Mouse (Mus musculus): Measurements from ENCODE around the gene Dync1h1. TPM values are rescaled to one million over a fixed set of nuclear protein-coding genes. Genes with fewer than 3 reads are reported as not detected.
A peak's percentile ranks its signal among the peaks of the same experiment; 100 is the strongest.

Gene Dync1h1
- total and polyA plus RNA-seq, 3 experiments: 24.9 to 114 (median 80.1) TPM

DNA sequence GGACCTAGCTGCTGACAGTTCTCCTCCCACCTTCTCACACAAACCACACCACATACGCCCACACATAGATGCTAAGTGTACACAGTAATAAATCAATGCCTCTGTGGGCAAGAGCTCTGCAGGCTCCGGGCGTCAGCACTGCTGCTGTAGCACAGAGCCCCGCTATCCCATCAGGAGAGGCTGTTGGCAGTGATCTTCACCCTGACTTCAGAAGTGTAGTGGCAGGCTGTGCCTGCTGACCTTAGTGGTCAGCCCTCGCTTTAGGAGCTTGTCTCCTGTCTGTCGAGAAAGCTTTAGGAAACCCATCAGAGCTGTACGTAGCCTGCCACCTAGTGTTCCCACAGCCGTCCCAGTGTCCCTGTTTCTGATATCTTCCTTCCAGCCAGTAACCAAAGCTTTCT, 49.0 kb downstream of the Dync1h1 start:
- no peak overlapping the region for H3K9ac ChIP-seq (ENCODE audit: insufficient read depth, low read depth)
- no peak overlapping the region for H3K27ac ChIP-seq (ENCODE audit: insufficient read depth, low read depth)
- DNase-seq (ENCODE audit: extremely low read depth): no peak
- peaks cover 84 to 92% of the 10 kb centered on the region in 2 experiments for H3K36me3 ChIP-seq (replicated peaks in 1 of 2; ENCODE audit: control insufficient read depth in 1 of 2, insufficient read depth in 1 of 2, low read length in 1 of 2)
- H3K4me2 ChIP-seq (ENCODE audit: insufficient read depth, low read depth, poor library complexity, severe bottlenecking): no peak overlapping the region
- no peaks in the 10 kb centered on the region for H3K79me2 ChIP-seq (replicated peaks; ENCODE audit: control insufficient read depth, extremely low read depth, insufficient read depth, poor library complexity, severe bottlenecking)
- no peaks in the 10 kb centered on the region for H3K9me3 ChIP-seq (replicated peaks; ENCODE audit: low read length)
- dilution Hi-C loops (cut with MboI; ENCODE audit: extremely low pct_ligation_motif_present, extremely low pct_unique_long_range_greater_than_20kb, low sequenced_read_pairs) (no loop called here), in situ Hi-C loops (cut with MboI; ENCODE audit: low pct_ligation_motif_present, low pct_unique_long_range_greater_than_20kb, low sequenced_read_pairs) (no loop called here)
- H3K4me1 ChIP-seq (ENCODE audit: control insufficient read depth in 1 of 2, insufficient read depth in 2 of 2): no peaks in the 10 kb centered on the region
- no peaks in the 10 kb centered on the region for H3K27me3 ChIP-seq (replicated peaks)
- no peak for TF ChIP-seq CHD1 (IDR thresholded peaks at IDR 0.05; ENCODE audit: low read depth, low read length)
- no peak for TF ChIP-seq UBTF (IDR thresholded peaks at IDR 0.05; ENCODE audit: low read depth, low read length)
- TF ChIP-seq RCOR1 (conservative IDR thresholded peaks at IDR 0.05; ENCODE audit: low read depth, low read length): no peak
- TF ChIP-seq SMC3 (IDR thresholded peaks at IDR 0.05; ENCODE audit: low read depth, low read length): peak; percentile 15
- no peak for TF ChIP-seq JUND (conservative IDR thresholded peaks at IDR 0.05; ENCODE audit: low read depth, low read length)
- peak in 1 of 2 experiments; percentile 23; a peak in 1 of 4 replicates for TF ChIP-seq CTCF (conservative IDR thresholded peaks at IDR 0.05 in 1 of 2, IDR thresholded peaks at IDR 0.05 in 1 of 2; ENCODE audit: low read depth in 2 of 2, low read length in 2 of 2)
- TF ChIP-seq NRF1 (IDR thresholded peaks at IDR 0.05; ENCODE audit: low read depth, low read length): no peak
- TF ChIP-seq EP300 (IDR thresholded peaks at IDR 0.05; ENCODE audit: low read length): no peak
- H3K4me3 ChIP-seq (replicated peaks in 1 of 3; ENCODE audit: low read depth in 2 of 3, low read length in 2 of 3, poor library complexity in 1 of 3): no peak overlapping the region

DNA sequence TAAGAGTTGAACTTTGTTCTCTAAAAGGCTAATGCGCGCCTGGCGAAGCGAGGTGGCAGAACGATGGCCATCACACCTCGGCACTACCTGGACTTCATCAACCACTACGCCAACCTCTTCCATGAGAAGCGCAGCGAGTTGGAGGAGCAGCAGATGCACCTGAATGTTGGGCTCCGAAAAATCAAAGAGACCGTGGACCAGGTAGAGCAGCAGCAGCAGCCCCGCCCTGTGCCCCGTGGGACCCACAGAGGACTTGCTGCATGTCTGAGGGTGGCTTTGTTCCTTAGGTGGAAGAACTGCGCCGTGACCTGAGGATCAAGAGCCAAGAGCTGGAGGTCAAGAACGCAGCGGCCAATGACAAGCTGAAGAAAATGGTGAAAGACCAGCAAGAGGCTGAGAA, 50.2 kb downstream of the Dync1h1 start:
- H3K36me3 ChIP-seq (replicated peaks in 1 of 2; ENCODE audit: control insufficient read depth in 1 of 2, insufficient read depth in 1 of 2, low read length in 1 of 2): peaks cover 89 to 95% of the 10 kb centered on the region in 2 experiments
- H3K4me3 ChIP-seq (replicated peaks in 1 of 3; ENCODE audit: low read depth in 2 of 3, low read length in 2 of 3, poor library complexity in 1 of 3): no peak overlapping the region
- no peaks in the 10 kb centered on the region for H3K4me1 ChIP-seq (ENCODE audit: control insufficient read depth in 1 of 2, insufficient read depth in 2 of 2)
- TF ChIP-seq MAZ (IDR thresholded peaks at IDR 0.05; ENCODE audit: low read depth, low read length): no peak
- no peak for TF ChIP-seq USF2 (conservative IDR thresholded peaks at IDR 0.05; ENCODE audit: low read depth, low read length)
- no peak for TF ChIP-seq UBTF (IDR thresholded peaks at IDR 0.05; ENCODE audit: low read depth, low read length)
- TF ChIP-seq ZKSCAN1 (IDR thresholded peaks at IDR 0.05; ENCODE audit: borderline replicate concordance, low read depth, low read length): no peak
- no peak for TF ChIP-seq NRF1 (IDR thresholded peaks at IDR 0.05; ENCODE audit: low read depth, low read length)
- TF ChIP-seq NELFE (IDR thresholded peaks at IDR 0.05; ENCODE audit: low read depth, low read length): no peak
- no peak for TF ChIP-seq ZNF384 (IDR thresholded peaks at IDR 0.05; ENCODE audit: low read depth, low read length)
- TF ChIP-seq JUND (conservative IDR thresholded peaks at IDR 0.05; ENCODE audit: low read depth, low read length): no peak
- TF ChIP-seq MXI1 (IDR thresholded peaks at IDR 0.05; ENCODE audit: low read depth, low read length): no peak
- no peak for TF ChIP-seq PAX5 (IDR thresholded peaks at IDR 0.05; ENCODE audit: low read length)
- no peak for TF ChIP-seq EP300 (IDR thresholded peaks at IDR 0.05; ENCODE audit: low read length)
- TF ChIP-seq ELF1 (IDR thresholded peaks at IDR 0.05; ENCODE audit: low read depth, low read length): no peak
- no peak for TF ChIP-seq BHLHE40 (IDR thresholded peaks at IDR 0.05; ENCODE audit: low read depth, low read length)
- TF ChIP-seq CHD2 (IDR thresholded peaks at IDR 0.05; ENCODE audit: low read length): no peak
- H3K9ac ChIP-seq (ENCODE audit: insufficient read depth, low read depth): no peak overlapping the region
- H3K4me2 ChIP-seq (ENCODE audit: insufficient read depth, low read depth, poor library complexity, severe bottlenecking): no peak overlapping the region
- dilution Hi-C loops (cut with MboI; ENCODE audit: extremely low pct_ligation_motif_present, extremely low pct_unique_long_range_greater_than_20kb, low sequenced_read_pairs): no loop called here
- DNase-seq (ENCODE audit: extremely low read depth): no peak
- H3K27ac ChIP-seq (ENCODE audit: insufficient read depth, low read depth): no peak overlapping the region
- in situ Hi-C loops (cut with MboI; ENCODE audit: low pct_ligation_motif_present, low pct_unique_long_range_greater_than_20kb, low sequenced_read_pairs): no loop called here
- H3K27me3 ChIP-seq (replicated peaks): no peaks in the 10 kb centered on the region
- H3K79me2 ChIP-seq (replicated peaks; ENCODE audit: control insufficient read depth, extremely low read depth, insufficient read depth, poor library complexity, severe bottlenecking): no peaks in the 10 kb centered on the region
- H3K9me3 ChIP-seq (replicated peaks; ENCODE audit: low read length): no peaks in the 10 kb centered on the region

Data from CH12.LX (cell line).